Mouse (Mus musculus) left cerebral cortex, postnatal 14 days (tissue): ENCODE data around the gene Zfp174. TPM values are rescaled to one million over a fixed set of nuclear protein-coding genes. Genes with fewer than 3 reads are reported as not detected.

Experiments used
- DNase-seq, 2 experiments: peaks; one replicate each; pipeline ENCODE4 v3.0.0; 2021 to 2022; ENCODE audit warnings: low spot score in 2 of 2, mixed read lengths in 1 of 2
- intact Hi-C: fragments of 180-260 bp; cut with DNase I; formaldehyde crosslinking; loops from one replicate; pipeline ENCODE4 v1.15.1; 2025
- total RNA-seq, 2 experiments: library from RNA; stranded (reverse); gene quantifications; 2 replicates each; pipeline ENCODE4 v1.2.3; 2021

The Zfp174 gene
- total RNA-seq, 2 experiments from 2014 or later, result 4.8 to 4.9 TPM

GRCm38 (mm10) chr16:3872216-3873047 is 25.4 kb downstream of the Zfp174 start, which contains the start of gene Naa60:
Gene Naa60, plus strand, starts transcription at chr16:3872375.
- peak; percentile 89 to 93 for DNase-seq
- intact Hi-C loops, result no loop called here

GRCm38 (mm10) chr16:3876346-3876745 is 29.3 kb downstream of the Zfp174 start:
- no peak for DNase-seq
- intact Hi-C loops, result no loop called here

- intact Hi-C loops, result loop anchor here (1.0 kb wide), 1 partner anchor 24 kb away; the partner anchor contains the start of genes 1700037C18Rik and Cluap1
- peak; percentile 92 to 96 for DNase-seq
These were observed 37.4 kb downstream of the Zfp174 start, which contains the start of the genes Zfp597 and Gm20695 for GRCm38 (mm10) chr16:3884201-3885064. Gene Zfp597, minus strand, starts transcription at chr16:3884561. Gene Gm20695, plus strand, starts transcription at chr16:3884648.

- DNase-seq, result no peak
- intact Hi-C loops, result no loop called here
These were observed 38.1 kb downstream of the Zfp174 start for GRCm38 (mm10) chr16:3885065-3885670.

- DNase-seq, result peak in 1 of 2 experiments; percentile 54
These were observed 44.7 kb downstream of the Zfp174 start for GRCm38 (mm10) chr16:3891621-3892295.

GRCm38 (mm10) chr16:3893739-3894138 is 46.7 kb downstream of the Zfp174 start:
- intact Hi-C loops, result no loop called here
- DNase-seq, result no peak

More at GRCm38 (mm10) chr16:3891621-3892295, 44.7 kb downstream of the Zfp174 start:
- intact Hi-C loops, result no loop called here

- intact Hi-C loops, result no loop called here
- no peak for DNase-seq
These were observed 48.2 kb downstream of the Zfp174 start for GRCm38 (mm10) chr16:3895173-3895792.

- intact Hi-C loops, result no loop called here
- DNase-seq, result no peak
These were observed 49.0 kb downstream of the Zfp174 start for GRCm38 (mm10) chr16:3896046-3896445.

GRCm38 (mm10) chr16:3896553-3896952 is 49.5 kb downstream of the Zfp174 start:
- intact Hi-C loops, result no loop called here
- DNase-seq, result no peak

GRCm38 (mm10) chr16:3907471-3907870 is 60.4 kb downstream of the Zfp174 start:
- DNase-seq, result no peak
- intact Hi-C loops, result loop anchor here (10.0 kb wide), 1 partner anchor 163 kb away; the partner anchor contains the start of gene Zfp263

Other genes starting within 250 kb of the Zfp174 start
- gene Mefv, start 129.2 kb upstream of the Zfp174 start, total RNA-seq, result not detected
- 10 to 100 TPM; 18.5 to 19.4 TPM for gene Zfp263, start 103.2 kb upstream of the Zfp174 start, total RNA-seq
- gene Olfr15, start 16.4 kb upstream of the Zfp174 start, total RNA-seq, result not detected
- gene Naa60, start 25.1 kb downstream of the Zfp174 start, total RNA-seq, result 100 to 1,000 TPM; 146 to 151 TPM
- gene Zfp597, start 37.3 kb downstream of the Zfp174 start, total RNA-seq, result 10 to 100 TPM; 25.6 to 31.9 TPM
- under 1 TPM; 0.44 to 0.55 TPM for gene Gm20695, start 37.4 kb downstream of the Zfp174 start, total RNA-seq
- 1 to 10 TPM; 8.7 to 10.0 TPM for gene 1700037C18Rik, start 61.4 kb downstream of the Zfp174 start, total RNA-seq
- gene Cluap1, start 61.5 kb downstream of the Zfp174 start, total RNA-seq, result 10 to 100 TPM; 29.7 TPM
- gene Nlrc3, start 129.4 kb downstream of the Zfp174 start, total RNA-seq, result 1 to 10 TPM; 2.3 to 2.4 TPM
- 10 to 100 TPM; 63.3 to 65.5 TPM for gene Slx4, start 156.5 kb downstream of the Zfp174 start, total RNA-seq
- gene Dnase1, start 189.7 kb downstream of the Zfp174 start, total RNA-seq, result not detected
- 10 to 100 TPM; 68.6 to 68.9 TPM for gene Trap1, start 230.6 kb downstream of the Zfp174 start, total RNA-seq